Mouse (Mus musculus): ENCODE results near the gene Il6st. TPM values are rescaled to one million over a fixed set of nuclear protein-coding genes. Genes with fewer than 3 reads are reported as not detected.
"Not testable (repeated sequence)": the region's sequence is repeated elsewhere in the genome, so short reads cannot be mapped to it uniquely, and the experiment has no call there.

The Il6st gene
- polyA plus RNA-seq (2015; fragmentation: Nextera tagmentation; extraction: Ambion mirVana): 19.9 and 22.6 TPM in 2 replicates

GRCm38 (mm10) chr13:112463868-112464625, at the start of gene Il6st:
Gene Il6st (plus strand): TSS chr13:112464070.
- H3K4me2 ChIP-seq: peak within 1 kb of the TSS; percentile 90
- H3K4me3 ChIP-seq: peak within 1 kb of the TSS; percentile 85
- H3K27ac ChIP-seq: peak within 1 kb of the TSS; percentile 80
- H3K36me3 ChIP-seq: no peaks in the 10 kb centered on the region
- no peaks in the 10 kb centered on the region for H3K27me3 ChIP-seq
- H3K9me3 ChIP-seq: no peaks in the 10 kb centered on the region
- under 1% methylated on average over 66 of the region's 85 CpGs for WGBS
- ATAC-seq (ENCODE audit: low FRiP score): peak; percentile 100
- H3K9ac ChIP-seq: peak within 1 kb of the TSS; percentile 92
- H3K4me1 ChIP-seq (replicated peaks): peaks cover 25% of the 10 kb centered on the region

GRCm38 (mm10) chr13:112415896-112416295, 48.0 kb upstream of the Il6st start:
- H3K9ac ChIP-seq: no peak overlapping the region
- H3K4me1 ChIP-seq (replicated peaks): no peaks in the 10 kb centered on the region
- H3K36me3 ChIP-seq: no peaks in the 10 kb centered on the region
- no peak for ATAC-seq (ENCODE audit: low FRiP score)
- no peak overlapping the region for H3K27ac ChIP-seq
- no peaks in the 10 kb centered on the region for H3K9me3 ChIP-seq
- H3K27me3 ChIP-seq: no peaks in the 10 kb centered on the region
- no peak overlapping the region for H3K4me3 ChIP-seq
- WGBS: 77% methylated on average over 6 of the region's 6 CpGs
- H3K4me2 ChIP-seq: no peak overlapping the region

DNA sequence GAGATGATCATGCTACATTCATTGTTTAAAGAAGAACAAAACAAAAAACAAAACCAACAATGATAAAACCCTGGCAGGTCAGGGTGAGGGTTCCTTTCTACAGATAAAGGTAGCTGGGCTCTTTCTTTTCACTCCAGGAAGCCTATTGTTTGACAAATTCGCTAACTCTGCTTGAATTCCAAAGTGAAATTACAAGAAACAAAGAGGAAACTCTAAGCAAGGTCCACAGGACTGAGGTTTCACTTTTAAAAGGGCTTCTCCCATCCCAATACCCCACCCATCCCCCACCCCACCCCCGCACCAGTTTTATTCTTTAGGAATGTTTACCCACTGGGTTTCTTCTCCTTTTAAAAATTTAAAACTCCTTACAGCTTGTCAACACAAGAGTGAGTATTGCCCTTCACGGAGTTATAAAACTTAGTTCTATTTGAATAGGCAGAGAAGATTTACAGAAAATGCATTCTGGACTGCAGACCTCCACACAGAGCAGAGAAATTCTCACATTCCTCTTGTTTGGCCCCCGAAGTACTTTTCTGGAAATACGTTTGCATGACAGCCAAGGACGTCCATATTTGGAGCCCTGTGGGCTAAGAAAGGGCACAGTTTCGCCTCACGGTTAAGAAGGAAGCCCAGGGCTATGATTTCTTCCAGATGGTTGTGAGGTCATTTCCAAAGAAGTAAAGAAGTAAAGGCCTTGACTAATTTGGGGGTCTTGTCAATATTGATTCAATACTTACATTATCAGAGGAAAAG, 47.3 kb upstream of the Il6st start:
- Histone ChIP-seq H3K27me3 (no peaks in the 10 kb centered on the region), H3K9me3 (no peaks in the 10 kb centered on the region), H3K9ac (no peak overlapping the region), H3K4me3 (no peak overlapping the region), H3K4me1 (replicated peaks) (no peaks in the 10 kb centered on the region), H3K36me3 (no peaks in the 10 kb centered on the region), H3K4me2 (no peak overlapping the region), H3K27ac (no peak overlapping the region)
- no peak for ATAC-seq (ENCODE audit: low FRiP score)
- 18% methylated on average over 8 of the region's 8 CpGs for WGBS

DNA sequence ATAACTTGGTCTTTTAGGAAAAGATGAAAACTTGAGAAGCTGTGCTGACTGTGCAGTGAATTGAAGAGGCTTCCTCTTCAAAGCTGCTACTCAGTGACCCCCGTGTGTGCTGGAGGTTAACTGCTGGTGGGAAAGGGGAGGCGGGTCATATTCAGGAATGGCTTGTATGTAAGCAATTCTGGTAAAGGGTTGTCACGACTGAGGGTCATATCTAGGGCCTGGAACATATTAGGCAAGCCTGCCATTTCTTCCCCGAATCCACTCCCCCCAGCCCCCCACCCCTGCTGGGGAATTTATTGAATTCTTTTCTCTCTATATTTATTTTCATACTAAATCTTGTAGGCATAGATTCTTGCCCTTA, 46.7 kb upstream of the Il6st start:
- Histone ChIP-seq H3K27ac (no peak overlapping the region), H3K9me3 (no peaks in the 10 kb centered on the region), H3K4me1 (replicated peaks) (no peaks in the 10 kb centered on the region), H3K4me3 (no peak overlapping the region), H3K9ac (no peak overlapping the region), H3K27me3 (no peaks in the 10 kb centered on the region), H3K36me3 (no peaks in the 10 kb centered on the region), H3K4me2 (no peak overlapping the region)
- WGBS: 36% methylated on average over 4 of the region's 4 CpGs
- ATAC-seq (ENCODE audit: low FRiP score): no peak

DNA sequence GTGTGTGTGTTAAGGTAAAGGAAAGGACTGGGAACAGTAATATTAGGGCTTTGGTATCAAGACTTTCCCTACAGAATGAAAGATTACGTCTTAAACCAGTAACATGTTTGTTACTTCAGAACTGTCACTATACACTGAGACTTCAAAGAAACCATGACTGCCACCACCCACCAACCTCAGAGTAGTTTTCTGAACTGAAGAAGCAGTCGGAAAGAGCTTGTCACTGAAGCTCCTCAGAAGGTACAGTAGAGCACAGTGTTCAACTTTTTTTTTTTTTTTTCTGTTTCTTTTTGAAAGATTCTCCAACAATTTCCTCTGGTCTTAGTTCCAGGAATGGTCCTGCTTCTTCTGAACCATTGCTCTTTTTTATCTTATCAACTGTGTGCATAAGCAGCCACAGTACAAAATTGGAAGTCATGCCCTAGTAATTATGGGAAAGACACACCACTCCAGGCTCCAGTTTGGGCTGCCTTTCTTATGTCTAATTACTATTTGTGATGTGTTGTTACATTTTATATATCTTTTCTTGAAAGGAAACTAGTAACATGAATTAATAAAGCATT, 45.9 kb upstream of the Il6st start:
- H3K4me1 ChIP-seq (replicated peaks): no peaks in the 10 kb centered on the region
- no peaks in the 10 kb centered on the region for H3K27me3 ChIP-seq
- no peak overlapping the region for H3K4me2 ChIP-seq
- no peaks in the 10 kb centered on the region for H3K36me3 ChIP-seq
- ATAC-seq (ENCODE audit: low FRiP score): no peak
- WGBS: 78% methylated on average over 2 of the region's 2 CpGs
- H3K9ac ChIP-seq: no peak overlapping the region
- H3K27ac ChIP-seq: no peak overlapping the region
- H3K4me3 ChIP-seq: no peak overlapping the region
- no peaks in the 10 kb centered on the region for H3K9me3 ChIP-seq

- Histone ChIP-seq H3K9ac (no peak overlapping the region), H3K4me1 (replicated peaks) (no peaks in the 10 kb centered on the region), H3K4me2 (no peak overlapping the region), H3K36me3 (no peaks in the 10 kb centered on the region), H3K4me3 (no peak overlapping the region), H3K27ac (no peak overlapping the region), H3K9me3 (no peaks in the 10 kb centered on the region), H3K27me3 (no peaks in the 10 kb centered on the region)
- ATAC-seq (ENCODE audit: low FRiP score): no peak
- 94% methylated on average over 4 of the region's 4 CpGs for WGBS
These were observed 45.3 kb upstream of the Il6st start for GRCm38 (mm10) chr13:112418595-112418994.

- no peak overlapping the region for H3K4me2 ChIP-seq
- no peak for ATAC-seq (ENCODE audit: low FRiP score)
- no peaks in the 10 kb centered on the region for H3K27me3 ChIP-seq
- no peak overlapping the region for H3K4me3 ChIP-seq
- H3K27ac ChIP-seq: no peak overlapping the region
- WGBS: 91% methylated on average over 2 of the region's 2 CpGs
- no peak overlapping the region for H3K9ac ChIP-seq
- H3K9me3 ChIP-seq: no peaks in the 10 kb centered on the region
- no peaks in the 10 kb centered on the region for H3K36me3 ChIP-seq
- H3K4me1 ChIP-seq (replicated peaks): no peaks in the 10 kb centered on the region
These were observed 39.7 kb upstream of the Il6st start for GRCm38 (mm10) chr13:112424212-112424611.

- Histone ChIP-seq H3K9me3 (no peaks in the 10 kb centered on the region), H3K4me2 (no peak overlapping the region), H3K4me1 (replicated peaks) (no peaks in the 10 kb centered on the region), H3K36me3 (no peaks in the 10 kb centered on the region), H3K9ac (no peak overlapping the region), H3K27ac (no peak overlapping the region), H3K4me3 (no peak overlapping the region), H3K27me3 (no peaks in the 10 kb centered on the region)
- no peak for ATAC-seq (ENCODE audit: low FRiP score)
- WGBS: 94% methylated on average over 7 of the region's 7 CpGs
These were observed 39.2 kb upstream of the Il6st start for GRCm38 (mm10) chr13:112424635-112425034.

GRCm38 (mm10) chr13:112425181-112425654, 38.7 kb upstream of the Il6st start:
- H3K9me3 ChIP-seq: no peaks in the 10 kb centered on the region
- no peaks in the 10 kb centered on the region for H3K36me3 ChIP-seq
- no peak for ATAC-seq (ENCODE audit: low FRiP score)
- H3K9ac ChIP-seq: no peak overlapping the region
- no peaks in the 10 kb centered on the region for H3K27me3 ChIP-seq
- H3K4me2 ChIP-seq: no peak overlapping the region
- 80% methylated on average over 8 of the region's 8 CpGs for WGBS
- no peak overlapping the region for H3K4me3 ChIP-seq
- H3K4me1 ChIP-seq (replicated peaks): no peaks in the 10 kb centered on the region
- H3K27ac ChIP-seq: no peak overlapping the region

- Histone ChIP-seq H3K27ac (no peak overlapping the region), H3K4me1 (replicated peaks) (no peaks in the 10 kb centered on the region), H3K4me3 (no peak overlapping the region), H3K4me2 (no peak overlapping the region), H3K36me3 (no peaks in the 10 kb centered on the region), H3K9me3 (no peaks in the 10 kb centered on the region), H3K9ac (no peak overlapping the region), H3K27me3 (no peaks in the 10 kb centered on the region)
- no peak for ATAC-seq (ENCODE audit: low FRiP score)
- WGBS: 72% methylated on average over 13 of the region's 13 CpGs
These were observed 37.4 kb upstream of the Il6st start for GRCm38 (mm10) chr13:112426265-112427135.

- WGBS: 90% methylated on average over 4 of the region's 4 CpGs
- not testable (repeated sequence) for H3K4me3 ChIP-seq; H3K4me1 ChIP-seq (replicated peaks); H3K27ac ChIP-seq; ATAC-seq (ENCODE audit: low FRiP score); H3K27me3 ChIP-seq; H3K9ac ChIP-seq; H3K36me3 ChIP-seq; H3K9me3 ChIP-seq; H3K4me2 ChIP-seq
These were observed 36.8 kb upstream of the Il6st start for GRCm38 (mm10) chr13:112427136-112427470.

GRCm38 (mm10) chr13:112427521-112427920, 36.3 kb upstream of the Il6st start:
- no peak for ATAC-seq (ENCODE audit: low FRiP score)
- no peaks in the 10 kb centered on the region for H3K4me1 ChIP-seq (replicated peaks)
- no peaks in the 10 kb centered on the region for H3K36me3 ChIP-seq
- H3K9ac ChIP-seq: no peak overlapping the region
- no peak overlapping the region for H3K4me3 ChIP-seq
- H3K27me3 ChIP-seq: no peaks in the 10 kb centered on the region
- no peak overlapping the region for H3K4me2 ChIP-seq
- H3K27ac ChIP-seq: no peak overlapping the region
- H3K9me3 ChIP-seq: no peaks in the 10 kb centered on the region
- WGBS: 91% methylated on average over 15 of the region's 15 CpGs
